Mouse (Mus musculus): ENCODE measurements at regions not wholly inside any gene's neighbourhood (a gene's known extent, or its start where the extent isn't known, plus 50 kb on each side); places are given as distances from the start of the nearest gene placed in this dataset.

DNA sequence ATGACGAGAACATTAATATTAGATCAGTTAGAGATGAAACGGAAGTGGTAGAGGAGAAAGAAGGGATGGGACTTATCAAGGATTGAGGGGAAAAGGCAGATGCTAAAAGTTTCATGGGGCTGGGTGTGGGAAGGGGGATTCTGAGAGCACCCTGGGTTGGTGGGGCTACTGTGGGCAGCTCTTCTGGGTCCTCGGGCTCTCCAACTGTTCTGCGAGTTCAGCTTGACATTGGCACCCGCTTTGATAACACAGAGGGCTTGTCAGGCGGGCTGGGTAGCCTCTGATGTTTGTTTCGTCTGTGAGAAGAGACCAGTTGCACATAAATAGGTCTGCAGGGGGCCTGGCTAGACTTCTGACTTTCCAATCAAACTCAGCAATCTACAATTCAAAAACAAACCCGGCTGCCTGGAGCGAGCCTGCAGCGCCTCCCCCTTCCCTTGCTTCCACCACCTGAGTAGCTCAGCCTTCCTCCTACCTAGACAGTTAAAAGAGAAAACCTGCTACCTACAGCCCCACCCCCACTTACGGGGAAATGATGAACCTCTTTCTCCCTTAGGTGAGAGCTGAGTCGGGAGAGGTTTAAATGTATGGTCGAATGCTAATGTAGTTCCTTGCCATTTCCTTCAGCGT lies 143.4 kb downstream of the Trim29 start:
- TF ChIP-seq CTCF (IDR thresholded peaks at IDR 0.05; ENCODE audit: control insufficient read depth, insufficient read depth, insufficient replicate concordance, low read depth, low read length): no peak
- no peak for TF ChIP-seq POLR2A (IDR thresholded peaks at IDR 0.05; ENCODE audit: control insufficient read depth, low read depth, low read length)
